Mouse (Mus musculus) cerebellum, postnatal 14 days (tissue): Measurements from ENCODE around the gene Zfp948.
A peak's percentile ranks its signal among the peaks of the same experiment; 100 is the strongest.
"Not testable (repeated sequence)": the region's sequence is repeated elsewhere in the genome, so short reads cannot be mapped to it uniquely, and the experiment has no call there.

ENCODE experiments used
- DNase-seq, 2 experiments: peaks; one replicate each; pipeline ENCODE4 v3.0.0; 2021; ENCODE audit warnings: mixed read lengths in 2 of 2

Zfp948 gene

DNA sequence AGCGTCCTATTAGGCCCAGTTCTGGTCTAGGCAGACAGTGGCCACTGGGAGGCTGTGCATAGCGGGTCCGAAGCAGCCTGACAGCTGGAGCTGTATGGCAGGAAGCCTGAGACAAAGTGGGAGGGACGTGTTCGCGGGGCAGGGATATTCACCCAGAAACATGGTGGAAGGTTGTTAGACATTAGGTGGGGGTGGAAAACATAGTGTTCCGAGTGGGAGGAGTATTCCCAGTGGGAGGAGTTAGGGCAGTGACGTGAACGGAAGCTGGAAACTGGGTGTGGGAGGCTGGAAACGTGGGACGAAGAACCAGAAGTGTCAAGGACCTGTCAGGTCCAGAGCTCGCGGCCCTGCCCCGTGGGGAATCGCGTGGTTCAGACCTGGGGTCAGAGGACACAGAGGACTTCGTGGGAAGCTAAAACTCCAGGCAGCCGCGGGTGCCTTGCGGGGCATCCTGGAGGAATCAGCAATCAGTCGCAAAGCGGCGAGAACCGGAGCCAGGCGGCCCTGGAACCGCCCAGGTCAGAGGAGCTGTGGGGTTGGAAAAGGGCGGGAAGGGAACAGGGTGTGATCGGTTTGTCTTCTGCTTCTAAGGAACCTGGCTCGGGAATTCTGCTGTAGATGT, at the start of gene Zfp948:
Gene Zfp948 (plus strand): TSS at position 281 of the 622 bp plus-strand sequence.
- DNase-seq: peak; percentile 79 to 83

DNA sequence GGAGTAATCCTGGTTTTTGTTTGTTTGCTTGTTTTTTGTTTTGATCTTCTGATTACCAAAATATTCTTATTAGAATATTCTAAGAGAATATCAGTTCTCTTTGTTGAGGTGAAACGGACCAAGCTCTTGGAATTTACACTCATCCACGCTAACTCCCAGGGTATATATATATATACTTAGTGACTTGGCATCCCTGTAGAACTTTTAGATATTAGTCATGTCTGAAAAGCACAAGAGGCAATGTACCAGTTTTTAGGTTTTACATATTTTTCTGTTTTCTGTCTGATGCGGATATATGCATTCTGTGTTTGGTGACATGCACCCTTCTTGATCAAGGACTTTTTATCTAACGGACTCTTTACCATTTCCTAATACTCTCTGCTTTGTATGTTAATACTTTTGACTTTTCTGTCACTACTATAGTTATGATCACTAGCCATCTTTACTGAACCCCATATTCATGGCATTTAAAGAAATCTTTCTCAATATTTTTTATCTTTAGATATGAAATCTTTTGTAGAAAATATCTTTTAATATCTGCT, 49.6 kb upstream of the Zfp948 start:
- DNase-seq: no peak

DNA sequence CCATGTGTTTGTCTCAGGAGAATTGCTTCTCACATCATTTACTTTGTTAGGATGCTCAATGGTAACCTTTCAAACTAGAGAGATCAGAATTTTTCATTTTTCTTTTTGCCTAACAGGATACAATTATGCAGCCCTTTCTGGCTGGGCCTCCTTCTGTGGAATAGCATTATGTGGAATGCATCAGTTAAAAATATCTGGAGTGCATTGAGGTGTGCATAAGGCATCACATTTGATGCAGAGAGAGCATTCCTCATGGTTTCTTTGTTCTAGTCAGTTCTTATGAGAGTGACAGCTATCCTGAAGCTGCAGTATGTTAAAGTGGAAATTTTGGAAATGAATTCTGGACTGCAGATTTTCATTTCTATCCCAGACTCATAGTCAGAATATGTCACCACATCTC, 40.5 kb upstream of the Zfp948 start:
- DNase-seq: no peak

DNA sequence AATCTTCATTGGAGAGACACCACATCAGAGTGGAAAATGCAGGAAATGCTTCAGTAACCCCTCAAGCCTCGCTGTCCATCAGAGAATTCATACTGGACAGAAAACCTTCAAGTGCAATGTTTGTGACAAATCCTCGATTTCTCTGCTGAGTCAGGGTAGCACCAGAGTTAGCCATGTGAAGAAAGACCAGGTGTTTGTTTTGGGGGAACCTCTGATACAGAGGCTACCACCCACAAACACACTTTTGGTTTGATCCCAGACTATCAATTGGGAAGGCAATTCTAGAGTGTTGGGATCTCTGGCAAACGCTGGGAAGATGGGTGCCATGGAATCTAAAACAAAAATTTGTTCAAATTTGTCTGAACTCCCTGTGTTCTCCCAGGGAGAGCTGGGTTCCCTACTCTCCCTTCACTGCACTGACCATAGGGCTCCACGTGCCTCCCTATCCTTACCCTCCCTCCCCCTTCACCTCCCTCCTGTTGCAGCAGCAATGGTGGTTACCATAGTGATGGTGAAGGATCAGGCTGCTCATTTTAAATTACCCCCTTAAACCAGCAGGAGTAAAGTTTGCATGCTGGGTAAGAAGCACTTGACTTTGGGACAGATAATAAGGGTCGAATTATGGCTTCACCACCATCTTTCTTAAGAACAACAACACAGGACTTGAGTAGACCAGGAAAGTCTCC, 36.0 kb upstream of the Zfp948 start:
- no peak for DNase-seq

DNA sequence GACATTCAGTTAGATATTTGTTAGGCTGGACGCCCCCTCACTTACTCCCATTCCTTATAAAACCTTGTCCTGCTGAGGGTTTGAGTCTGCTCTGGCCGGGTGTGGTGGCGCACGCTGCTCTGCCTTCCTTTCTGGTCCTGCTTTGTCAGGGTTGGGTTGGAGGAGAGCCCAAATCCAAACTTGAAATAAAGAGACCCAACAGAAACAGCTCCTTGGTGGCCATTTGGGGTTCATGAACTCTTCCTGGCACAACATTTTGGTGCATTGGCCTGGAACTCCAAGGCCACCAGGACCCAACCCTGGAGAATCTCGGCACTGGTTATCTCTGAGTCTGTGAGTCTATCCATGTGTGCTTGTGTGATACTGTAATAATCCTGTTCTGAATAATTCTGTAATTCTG, 35.2 kb upstream of the Zfp948 start:
- DNase-seq: peak in 1 of 2 experiments; percentile 36

DNA sequence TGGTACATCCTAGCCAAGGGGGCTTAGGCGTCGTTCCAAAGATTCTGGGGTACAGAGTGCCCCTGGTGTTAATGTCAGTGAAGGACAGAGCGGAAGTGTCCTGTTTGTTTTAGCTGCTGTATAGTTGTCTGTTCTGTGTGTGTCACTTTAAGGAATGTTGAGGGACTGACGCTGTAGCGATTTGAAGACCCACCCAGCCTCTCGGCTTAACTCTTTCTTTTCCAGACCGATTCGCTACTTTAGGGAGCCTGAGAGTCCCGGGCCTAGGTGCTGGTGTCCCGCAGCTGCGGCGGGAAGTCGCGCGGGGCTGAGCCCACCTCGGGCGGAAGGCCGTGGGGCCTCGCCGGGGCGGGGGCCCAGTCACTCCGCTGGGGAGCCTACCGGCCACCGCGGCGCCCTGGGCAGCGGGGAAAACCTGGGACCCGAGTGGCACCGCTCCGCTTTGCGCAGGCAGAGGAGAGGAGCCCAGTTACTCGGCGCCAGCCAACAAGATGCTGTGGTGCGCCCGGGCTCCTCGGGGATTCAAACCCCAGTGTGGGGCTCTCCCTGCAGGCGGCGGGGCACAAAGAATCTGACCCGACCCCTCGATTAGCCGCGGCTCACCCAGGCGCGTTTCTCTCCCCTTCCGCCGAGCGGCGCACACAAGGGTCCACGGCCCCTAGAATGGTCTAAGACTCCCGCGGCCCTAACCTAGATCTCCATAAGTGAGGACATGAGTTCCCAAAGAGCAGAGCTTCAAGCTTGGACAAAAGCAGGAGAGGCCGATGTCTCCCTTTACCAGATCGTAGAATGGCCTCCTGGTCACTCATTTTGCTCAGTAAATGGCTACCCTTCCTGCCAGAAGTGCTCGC, 34.5 kb upstream of the Zfp948 start:
- DNase-seq: peak; percentile 80 to 81

DNA sequence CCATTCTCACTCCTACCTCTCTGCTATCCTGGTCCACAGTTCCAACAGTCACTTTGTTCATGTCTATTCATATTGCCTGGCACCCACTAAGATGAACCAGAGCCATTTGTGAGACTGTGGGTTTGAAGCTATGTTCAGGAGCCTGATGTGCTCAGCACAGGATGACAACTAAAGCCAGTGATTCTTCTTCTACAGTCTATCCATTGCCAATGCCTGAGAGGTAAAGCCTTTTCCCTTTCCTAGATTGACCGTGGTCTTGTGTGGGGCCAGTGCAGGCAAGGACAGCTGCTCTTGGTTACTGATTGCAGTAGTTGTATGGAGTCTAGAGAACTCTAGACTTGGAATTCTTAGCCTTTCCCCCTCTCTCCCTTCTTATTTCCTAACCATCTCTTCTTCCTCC, 32.8 kb upstream of the Zfp948 start:
- peak in 1 of 2 experiments; percentile 12 for DNase-seq

DNA sequence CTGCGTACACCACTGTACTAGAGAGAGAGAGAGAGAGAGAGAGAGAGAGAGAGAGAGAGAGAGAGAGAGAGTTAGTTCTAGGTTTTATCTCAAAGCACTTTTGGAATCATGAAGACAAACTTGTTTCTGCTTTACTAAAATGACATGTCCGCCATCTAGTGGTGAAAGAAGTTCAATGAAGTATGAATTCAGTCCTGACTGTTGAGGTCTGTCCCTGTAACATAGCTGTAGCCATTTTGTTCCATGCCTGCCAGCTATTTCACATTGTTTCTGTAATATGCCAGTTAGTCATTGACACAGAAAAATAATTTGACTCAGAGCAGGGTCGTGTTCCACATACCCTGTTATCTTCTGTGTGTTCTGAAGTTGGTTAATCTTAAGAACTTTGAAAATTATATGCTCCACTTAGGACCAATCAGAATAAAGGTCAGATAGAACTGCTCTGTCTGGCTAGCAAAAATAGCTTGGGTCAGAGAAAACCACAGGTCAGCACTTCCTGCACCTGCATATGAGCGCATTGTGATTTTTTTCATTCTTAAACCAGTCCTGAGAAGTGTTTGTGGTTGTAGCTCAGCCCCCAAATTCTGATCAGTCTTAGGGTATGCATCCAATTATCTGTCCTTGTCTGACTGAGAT, 32.2 kb upstream of the Zfp948 start:
- DNase-seq: peak; percentile 43 to 77

DNA sequence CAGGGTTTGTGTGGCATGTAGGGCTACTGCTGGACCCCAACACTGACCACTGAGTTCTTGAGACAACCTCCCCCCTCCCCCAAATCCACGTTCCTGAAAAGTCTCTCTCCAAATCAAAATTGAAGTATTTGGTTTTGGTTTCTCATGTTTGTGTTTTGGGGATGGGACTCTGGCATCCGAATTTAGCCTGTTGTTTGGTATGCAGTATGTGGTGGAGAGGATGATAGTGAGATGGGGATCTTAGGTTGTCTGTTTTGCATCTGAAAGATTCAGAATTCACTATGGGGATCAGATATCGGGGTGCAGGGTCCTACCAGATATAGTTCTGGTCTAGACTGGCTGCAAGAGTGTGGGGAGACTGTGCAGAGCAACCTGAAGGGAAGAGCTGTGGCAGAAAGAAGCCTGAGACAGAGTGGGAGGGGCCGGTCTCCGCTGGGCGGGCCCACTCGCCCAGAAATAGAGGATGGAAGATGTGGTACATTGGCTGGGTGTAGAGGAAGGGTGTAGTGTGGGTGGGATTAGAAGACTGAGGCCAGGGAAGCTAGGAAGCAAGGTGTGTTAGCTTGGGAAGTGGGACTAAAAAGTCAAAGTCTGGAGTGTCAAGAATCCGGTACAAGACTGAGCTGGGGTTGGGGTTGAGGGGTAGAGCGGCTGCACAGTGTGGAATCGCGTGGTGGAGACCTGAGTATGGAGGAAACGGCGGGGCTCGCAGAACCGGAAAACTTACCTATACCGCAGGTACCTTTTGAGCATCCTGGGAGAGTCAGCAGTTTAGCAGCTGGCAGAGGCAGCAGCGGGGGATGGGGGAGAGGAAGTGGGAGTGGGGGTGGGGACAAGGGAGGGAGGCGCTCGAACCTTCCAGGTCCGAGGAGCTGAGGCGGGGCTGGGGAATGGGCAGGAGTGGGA, 31.5 kb upstream of the Zfp948 start, which contains the start of gene Zfp52:
Gene Zfp52 (plus strand): TSS at position 444 of the 906 bp plus-strand sequence.
- peak; percentile 59 to 68 for DNase-seq

DNA sequence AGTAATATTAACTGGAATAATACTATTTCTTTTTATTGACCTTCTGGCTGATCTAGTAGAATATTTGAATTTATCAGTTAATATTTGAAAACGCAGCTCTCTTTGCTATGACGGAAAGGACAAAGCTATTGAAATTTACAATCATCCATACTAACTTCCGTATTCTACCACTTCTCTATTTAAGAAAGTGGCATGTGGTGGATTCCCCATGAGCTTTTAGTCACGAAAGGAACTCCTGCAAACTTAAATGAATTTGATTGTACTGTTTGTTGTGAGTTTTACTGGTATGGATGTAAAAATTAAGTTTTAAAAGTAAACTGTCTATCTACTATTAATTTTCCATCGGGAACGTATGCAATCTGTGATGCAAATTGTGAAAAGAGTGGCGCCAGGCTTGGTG, 30.7 kb upstream of the Zfp948 start:
- no peak for DNase-seq

DNA sequence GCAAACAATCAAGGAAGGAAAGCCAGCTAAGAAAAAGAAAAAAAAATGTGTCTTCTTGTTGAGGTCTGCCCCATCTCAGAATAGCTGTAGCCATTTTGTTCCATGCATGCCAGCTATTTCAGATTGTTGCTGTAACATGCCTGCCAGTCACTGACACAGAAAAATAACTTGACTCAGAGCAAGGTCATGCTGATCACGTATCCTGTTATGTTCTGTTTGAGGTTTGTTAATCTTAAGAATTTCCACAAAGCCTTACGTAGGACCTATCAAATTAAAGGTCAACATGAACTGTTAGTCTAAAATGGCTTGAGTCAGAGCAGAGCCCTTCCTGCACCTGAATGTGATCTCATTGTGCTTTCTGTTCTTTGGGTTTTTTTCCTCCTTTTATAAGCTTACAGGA, 30.1 kb upstream of the Zfp948 start:
- DNase-seq: no peak

DNA sequence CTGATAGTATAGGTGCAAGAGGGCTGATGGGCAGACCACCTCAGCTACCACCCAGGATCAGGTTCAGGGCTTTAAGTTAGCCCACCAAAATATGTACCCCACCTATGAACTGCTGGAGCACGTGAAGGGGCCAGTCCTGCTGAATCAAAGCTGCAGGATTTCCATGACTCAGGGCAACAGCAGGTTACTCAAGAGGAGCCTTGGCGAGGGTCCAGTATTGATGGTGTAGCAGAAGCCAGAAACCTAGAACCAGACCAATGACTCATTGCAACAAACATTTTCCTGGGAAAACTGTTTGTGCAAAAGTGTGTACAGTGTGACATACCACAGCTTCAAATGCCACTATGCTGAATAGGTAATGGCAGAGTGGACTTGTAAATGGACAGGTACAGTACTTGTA, 9.0 kb upstream of the Zfp948 start:
- DNase-seq: peak; percentile 20 to 35

DNA sequence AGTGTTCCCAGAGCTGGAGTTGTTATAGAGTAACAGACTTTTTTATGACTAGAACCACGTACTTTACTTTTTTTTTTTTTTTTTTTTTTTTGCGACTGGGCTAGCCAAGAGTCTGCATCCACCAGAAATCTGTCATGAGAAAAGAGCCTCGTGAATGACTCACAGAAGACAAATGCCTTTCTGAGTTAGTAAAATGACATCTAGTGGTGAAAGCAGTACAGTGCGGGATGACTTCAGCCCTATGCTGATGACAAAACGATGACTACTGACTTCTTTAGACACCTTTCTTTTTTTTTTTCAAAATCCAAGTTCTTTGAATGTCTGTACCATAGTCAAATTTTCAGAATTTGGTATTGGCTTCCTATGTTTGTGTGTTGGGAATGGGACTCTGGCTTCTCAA, 588 bp upstream of the Zfp948 start:
- peak; percentile 59 to 67 for DNase-seq

DNA sequence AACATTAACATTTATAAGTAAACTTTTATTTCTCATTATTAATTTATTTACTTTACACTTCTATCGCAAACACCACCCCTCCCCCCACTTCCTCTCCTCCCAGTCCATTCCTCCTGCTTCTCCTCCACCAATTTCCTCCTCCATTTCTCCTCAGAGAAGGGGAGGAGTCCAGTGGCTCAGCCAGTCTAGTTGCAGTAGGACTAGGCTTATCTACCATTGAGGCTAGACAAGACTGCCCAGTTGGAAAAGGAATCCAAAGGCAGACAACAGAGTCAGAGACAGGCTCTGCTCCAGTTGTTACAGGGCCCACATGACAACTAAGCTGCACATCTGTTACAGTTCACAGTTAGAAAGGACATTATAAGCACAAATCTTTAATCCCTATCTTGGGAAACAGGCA, 888 bp downstream of the Zfp948 start:
- peak; percentile 19 to 27 for DNase-seq

DNA sequence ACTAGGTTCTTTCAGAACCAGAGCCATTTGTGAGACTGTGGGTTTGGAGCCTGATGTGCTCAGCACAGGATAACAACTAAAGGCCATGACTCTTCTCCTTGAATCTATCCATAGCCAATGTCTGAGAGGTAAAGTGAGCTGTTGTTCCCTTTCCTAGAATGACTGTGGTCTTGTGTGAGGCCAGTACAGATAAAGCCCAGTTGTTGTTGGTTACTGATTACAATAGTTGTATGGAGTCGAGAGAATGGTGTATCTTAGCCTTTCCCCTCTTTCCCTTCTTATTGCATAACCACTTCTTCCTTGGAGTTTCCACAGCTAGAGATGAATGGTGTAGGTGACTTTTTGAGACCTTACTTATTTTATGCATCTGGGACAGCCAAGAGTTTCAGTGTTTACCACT, 12.3 kb downstream of the Zfp948 start:
- DNase-seq: no peak

DNA sequence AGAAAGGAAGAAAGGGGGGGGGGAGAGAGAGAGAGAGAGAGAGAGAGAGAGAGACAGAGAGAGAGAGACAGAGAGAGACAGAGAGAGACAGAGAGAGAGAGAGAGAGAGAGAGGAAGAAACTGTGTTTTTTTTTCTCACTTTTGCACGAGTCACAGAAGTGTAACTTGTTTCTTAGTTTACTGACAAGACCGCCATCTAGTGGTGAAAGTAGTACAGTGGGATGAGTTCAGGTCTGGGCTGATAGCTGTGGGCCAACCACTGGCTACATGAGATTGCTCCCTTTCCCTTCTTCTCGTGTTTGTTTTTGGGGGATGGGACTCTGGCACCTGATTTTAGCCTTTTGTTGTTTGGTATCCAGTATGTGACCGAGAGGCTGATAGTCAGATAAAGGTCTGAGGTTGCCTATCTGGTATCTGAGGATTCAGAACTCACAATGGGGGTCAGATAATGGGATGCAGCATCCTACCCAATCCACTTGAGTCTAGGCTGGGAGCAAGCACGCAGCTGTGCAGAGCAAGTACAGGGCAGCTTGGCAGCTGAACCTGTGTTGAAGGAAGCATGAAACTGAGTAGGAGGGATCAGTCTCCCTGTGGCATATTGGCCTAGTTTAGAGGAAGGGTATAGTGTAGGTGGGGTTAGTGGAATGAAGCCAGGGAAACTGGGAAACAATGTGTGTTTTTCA, 12.8 kb downstream of the Zfp948 start:
- peak; percentile 58 to 61 for DNase-seq

DNA sequence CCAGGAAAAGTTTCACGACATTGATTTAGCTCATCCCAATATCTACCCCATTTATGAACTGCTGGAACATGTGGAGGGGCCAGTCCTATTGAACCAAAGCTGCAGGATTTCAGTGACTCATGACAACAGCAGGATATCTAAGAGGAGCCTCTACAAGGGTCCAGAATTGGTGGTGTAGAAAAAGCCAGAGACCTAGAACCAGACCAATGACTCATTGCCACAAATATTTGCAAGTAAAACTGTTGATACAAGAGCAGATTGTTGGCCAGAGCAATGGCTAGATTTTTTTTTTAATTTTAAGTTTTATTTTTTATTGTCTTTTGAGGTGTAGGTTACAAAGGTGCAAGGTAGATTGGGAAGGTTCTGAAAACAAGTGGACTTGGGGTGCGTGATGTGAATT, 18.7 kb downstream of the Zfp948 start:
- no peak for DNase-seq

DNA sequence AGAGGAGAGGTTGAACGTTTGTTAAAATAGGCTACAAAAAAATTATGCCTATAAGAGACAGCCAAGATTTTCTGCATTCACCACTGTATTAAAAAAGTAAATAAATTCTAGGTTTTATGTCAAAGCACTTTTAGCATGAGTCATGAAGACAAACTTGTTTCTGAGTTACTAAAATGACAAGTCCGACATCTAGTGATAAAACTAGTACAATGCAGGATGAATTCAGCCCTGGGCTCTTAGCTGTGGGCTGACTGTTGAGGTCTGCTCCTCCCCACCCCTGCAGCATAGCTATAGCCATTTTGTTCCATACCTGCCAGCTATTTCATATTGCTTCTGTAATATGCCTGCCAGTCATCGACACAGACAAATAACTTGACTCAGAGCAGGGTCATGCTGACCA, 49.5 kb downstream of the Zfp948 start:
- no peak for DNase-seq

DNA sequence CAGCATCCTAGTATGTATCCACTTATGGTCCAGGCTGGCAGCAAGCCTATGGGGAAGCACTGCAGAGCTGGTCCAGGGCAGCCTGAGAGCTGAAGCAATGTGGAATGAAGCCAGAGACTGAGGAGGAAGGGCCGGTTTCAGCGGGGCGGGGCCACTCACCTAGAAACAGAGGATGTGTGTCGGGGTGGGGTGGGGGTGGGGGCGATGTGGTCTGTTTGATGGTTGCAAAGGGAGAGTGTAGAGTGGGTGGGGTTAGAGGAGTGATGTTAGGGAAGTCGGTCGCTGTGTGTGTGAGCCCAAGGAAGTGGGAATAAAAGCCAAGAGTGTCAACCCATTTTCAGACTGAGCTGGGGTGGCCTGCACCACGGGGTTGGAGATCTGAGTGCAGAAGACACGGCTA, 50.5 kb downstream of the Zfp948 start:
- no peak for DNase-seq

DNA sequence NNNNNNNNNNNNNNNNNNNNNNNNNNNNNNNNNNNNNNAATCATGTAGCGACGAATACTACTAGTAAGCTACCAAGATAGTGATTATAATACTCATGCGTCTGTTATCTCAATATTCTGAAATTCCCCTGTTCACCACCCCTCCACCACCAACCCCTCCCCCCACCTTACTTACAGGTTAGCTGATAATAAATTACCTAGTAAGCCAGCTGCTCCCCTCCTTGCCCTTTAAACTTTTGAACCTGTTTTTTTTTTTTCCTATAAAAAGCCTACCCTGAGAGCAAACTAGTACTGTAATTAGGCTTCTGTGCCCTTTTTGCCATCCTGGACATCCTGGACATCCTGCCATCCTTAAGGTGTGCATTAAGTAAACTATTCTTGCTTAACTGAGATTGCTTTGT, 56.8 kb downstream of the Zfp948 start:
- DNase-seq: no peak

DNA sequence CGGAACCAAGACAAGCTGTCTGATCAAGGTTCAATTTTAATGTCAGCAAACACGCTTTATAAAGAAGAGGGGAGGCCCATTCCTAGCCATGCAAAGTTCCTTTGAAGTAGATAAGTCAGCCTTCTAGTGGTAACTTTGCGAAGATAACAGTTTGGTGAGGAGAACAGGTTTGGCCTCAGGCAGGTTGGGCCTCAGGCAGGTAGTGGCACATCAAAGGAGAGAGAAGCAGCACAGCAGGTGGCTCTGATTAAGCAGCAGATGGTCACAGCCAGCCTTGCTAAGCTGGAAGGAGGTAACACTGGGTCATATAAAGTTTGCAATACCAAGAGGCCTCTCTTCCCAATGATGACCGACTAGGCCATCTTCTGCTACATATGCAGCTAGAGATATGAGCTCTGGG, 69.0 kb downstream of the Zfp948 start:
- not testable (repeated sequence) for DNase-seq
